Mouse (Mus musculus): ENCODE results near the gene Sufu.

DNA sequence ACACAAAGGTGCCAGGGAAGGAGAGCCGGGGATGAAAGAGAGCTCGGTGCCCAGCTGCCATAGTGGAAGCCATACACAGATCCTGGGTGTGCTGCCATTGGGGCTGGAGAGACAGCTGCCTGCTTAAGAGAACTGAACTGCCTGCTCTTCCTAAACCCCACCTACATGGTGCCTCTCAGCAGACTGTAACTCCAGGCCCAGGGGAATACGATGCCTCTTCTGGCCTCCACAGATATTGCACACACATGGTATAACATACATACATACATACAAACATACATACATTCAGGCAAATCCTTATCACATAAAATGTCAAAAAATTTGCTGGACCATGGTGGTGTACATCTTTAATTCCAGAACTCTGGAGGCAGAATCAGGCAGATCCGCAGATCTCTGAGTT, 66.8 kb downstream of the Sufu start:
- TF ChIP-seq GATA1 (IDR thresholded peaks at IDR 0.05; ENCODE audit: low read length) (no peak), TAL1 (IDR thresholded peaks at IDR 0.05; ENCODE audit: low read length) (no peak)

Data from erythroblast, embryonic 14.5 days (primary cell).